In genomic region chr11:49103047-49103693, GRCm38 (mm10) we compare ENCODE assay signal across 8 mouse cellular contexts. TPM values are rescaled to one million over a fixed set of nuclear protein-coding genes. Genes with fewer than 3 reads are reported as not detected.
A peak's percentile ranks its signal among the peaks of the same experiment; 100 is the strongest.
DNase-seq lines count a peak whose midpoint lies in the region; ATAC-seq and TF ChIP-seq lines count a peak whose summit lies in the region.

No protein-coding gene starts in this region.

- TF ChIP-seq CTCF in heart, adult 2 months (IDR thresholded peaks at IDR 0.05): peak; percentile 92
- TF ChIP-seq CTCF in spleen, adult 2 months (IDR thresholded peaks at IDR 0.05; ENCODE audit: extremely low read depth, insufficient read depth, insufficient read length, insufficient replicate concordance): peak; percentile 80; the same call in 1 of the 2 replicates

- H3K36me3 ChIP-seq in embryonic facial prominence, embryonic 10.5 days (replicated peaks): no peaks in the 10 kb centered on the region
- H3K36me3 ChIP-seq in heart, adult 2 months (ENCODE audit: control insufficient read depth, insufficient read depth, low read length): no peaks in the 10 kb centered on the region
- no peaks in the 10 kb centered on the region for H3K36me3 ChIP-seq in midbrain, embryonic 15.5 days (replicated peaks)
- H3K36me3 ChIP-seq in spleen, adult 2 months (ENCODE audit: control insufficient read depth, insufficient read depth, low read length): no peaks in the 10 kb centered on the region

- intact Hi-C loops in heart, adult 2 months (cut with DNase I): loop anchor here (1.0 kb wide), 1 partner anchor 229 kb away; no protein-coding TSS in a partner anchor
- intact Hi-C loops in left cerebral cortex, postnatal 4 days (cut with DNase I): loop anchor here (5.0 kb wide), 1 partner anchor 231 kb away; the partner anchor contains the start of gene Irgm1

- H3K27ac ChIP-seq in embryonic facial prominence, embryonic 10.5 days (replicated peaks): 0 out of 2 replicates have a peak overlapping the region, but pooled peaks have one; percentile 11
- H3K27ac ChIP-seq in heart, adult 2 months: no peak overlapping the region
- no peak overlapping the region for H3K27ac ChIP-seq in midbrain, embryonic 15.5 days
- 0 out of 2 replicates have a peak overlapping the region, but pooled peaks have one; percentile 26 for H3K27ac ChIP-seq in spleen, adult 2 months (ENCODE audit: insufficient read depth, low read length)

- H3K79me2 ChIP-seq in heart, adult 2 months (replicated peaks; ENCODE audit: control insufficient read depth, insufficient read depth, low read length): no peaks in the 10 kb centered on the region

- H3K4me3 ChIP-seq in embryonic facial prominence, embryonic 10.5 days: no peak overlapping the region
- H3K4me3 ChIP-seq in heart, adult 2 months: no peak overlapping the region
- H3K4me3 ChIP-seq in midbrain, embryonic 15.5 days: no peak overlapping the region
- no peak overlapping the region for H3K4me3 ChIP-seq in spleen, adult 2 months (ENCODE audit: extremely low read depth, insufficient read depth, insufficient read length)

- H3K4me2 ChIP-seq in midbrain, embryonic 15.5 days: no peak overlapping the region

- 20% methylated on average over 8 of the region's 8 CpGs for WGBS in embryonic facial prominence, embryonic 10.5 days
- 13% methylated on average over 8 of the region's 8 CpGs for WGBS in heart, adult 2 months
- 13% methylated on average over 8 of the region's 8 CpGs for WGBS in midbrain, embryonic 15.5 days
- WGBS in spleen, adult 2 months: 24% methylated on average over 8 of the region's 8 CpGs

- TF ChIP-seq POLR2A in heart, adult 2 months (IDR thresholded peaks at IDR 0.05; ENCODE audit: insufficient read depth, low read depth, low read length): no peak
- TF ChIP-seq POLR2A in spleen, adult 2 months (IDR thresholded peaks at IDR 0.05; ENCODE audit: low read depth, low read length): no peak

- H3K4me1 ChIP-seq in embryonic facial prominence, embryonic 10.5 days: peaks cover 8% of the 10 kb centered on the region; the same call in 1 of the 2 replicates
- peaks cover 4% of the 10 kb centered on the region for H3K4me1 ChIP-seq in heart, adult 2 months (ENCODE audit: control insufficient read depth, insufficient read depth, low read length)
- H3K4me1 ChIP-seq in midbrain, embryonic 15.5 days: no peaks in the 10 kb centered on the region
- peaks cover 12% of the 10 kb centered on the region; the same call in 1 of the 2 replicates for H3K4me1 ChIP-seq in spleen, adult 2 months (ENCODE audit: control insufficient read depth, insufficient read depth, insufficient read length)

- DNase-seq in 3134 (ENCODE audit: extremely low read depth, insufficient read length, low spot score): peak; percentile 25
- peak; percentile 93 for DNase-seq in adrenal gland, postnatal 14 days
- DNase-seq in embryonic facial prominence, embryonic 10.5 days (ENCODE audit: low spot score): peak; percentile 87
- peak; percentile 84 to 88 for DNase-seq in heart, adult 2 months
- DNase-seq in kidney, adult 18-20 months: peak; percentile 89
- DNase-seq in left cerebral cortex, postnatal 4 days: peak; percentile 89
- peak; percentile 67 to 89 for DNase-seq in spleen, adult 2 months (ENCODE audit: low read depth in 1 of 2, low spot score in 2 of 2)

- no peaks in the 10 kb centered on the region for H3K27me3 ChIP-seq in embryonic facial prominence, embryonic 10.5 days (replicated peaks; ENCODE audit: low read depth, poor library complexity, severe bottlenecking)
- no peaks in the 10 kb centered on the region for H3K27me3 ChIP-seq in heart, adult 2 months (ENCODE audit: control insufficient read depth, insufficient read depth, low read length)
- H3K27me3 ChIP-seq in midbrain, embryonic 15.5 days (replicated peaks): no peaks in the 10 kb centered on the region
- no peaks in the 10 kb centered on the region for H3K27me3 ChIP-seq in spleen, adult 2 months (ENCODE audit: control insufficient read depth, insufficient read depth, low read length)

- TF ChIP-seq EP300 in heart, adult 2 months (IDR thresholded peaks at IDR 0.05; ENCODE audit: insufficient read depth, low read depth, low read length): peak; percentile 73; the same call in 1 of the 2 replicates

- H3K9me3 ChIP-seq in embryonic facial prominence, embryonic 10.5 days: no peaks in the 10 kb centered on the region
- H3K9me3 ChIP-seq in midbrain, embryonic 15.5 days: no peaks in the 10 kb centered on the region

- ATAC-seq in midbrain, embryonic 15.5 days (replicated peaks): peak; percentile 84

- H3K9ac ChIP-seq in heart, adult 2 months (ENCODE audit: low read depth, low read length): no peak overlapping the region
- H3K9ac ChIP-seq in midbrain, embryonic 15.5 days: no peak overlapping the region

RNA-seq across cellular contexts. Expression of gene Olfr1396, which starts 11.5 kb away (rescaled TPM):
- 0.53 and 0.67 TPM in 2 replicates for total RNA-seq in adrenal gland, postnatal 14 days (2021)
- polyA plus RNA-seq in embryonic facial prominence, embryonic 10.5 days (2016; fragmentation: Nextera tagmentation; extraction: Ambion mirVana): not detected in 2 replicates
- total RNA-seq in heart, adult 2 months (2021): 1 to 10 TPM in 1 of 2 experiments, under 1 TPM in 1; 0.97 to 1.4 TPM
- 4.4 and 9.7 TPM in 2 replicates for polyA plus RNA-seq in heart, adult 2 months (2012; rRNA removed)
- total RNA-seq in left cerebral cortex, postnatal 4 days (2021): not detected
- 0.11 TPM in 1 of 2 replicates, not detected in the other for polyA plus RNA-seq in midbrain, embryonic 15.5 days (2015; fragmentation: Nextera tagmentation; extraction: Ambion mirVana)
- polyA plus RNA-seq in spleen, adult 2 months (2012; rRNA removed): 0.05 and 0.41 TPM in 2 replicates

RNA-seq across cellular contexts. Expression of gene Ifi47, which starts 26.8 kb away (rescaled TPM):
- total RNA-seq in adrenal gland, postnatal 14 days (2021): 5.1 and 8.9 TPM in 2 replicates
- 0.18 and 0.19 TPM in 2 replicates for polyA plus RNA-seq in embryonic facial prominence, embryonic 10.5 days (2016; fragmentation: Nextera tagmentation; extraction: Ambion mirVana)
- 1 to 10 TPM; 2.5 to 3.3 TPM for total RNA-seq in heart, adult 2 months (2021)
- 2.6 and 3.3 TPM in 2 replicates for polyA plus RNA-seq in heart, adult 2 months (2012; rRNA removed)
- under 1 TPM; 0.48 to 0.90 TPM for total RNA-seq in left cerebral cortex, postnatal 4 days (2021)
- polyA plus RNA-seq in midbrain, embryonic 15.5 days (2015; fragmentation: Nextera tagmentation; extraction: Ambion mirVana): 0.35 and 0.56 TPM in 2 replicates
- 16.8 and 16.9 TPM in 2 replicates for polyA plus RNA-seq in spleen, adult 2 months (2012; rRNA removed)

RNA-seq across cellular contexts. Expression of gene Olfr1395, which starts 38.9 kb away (rescaled TPM):
- not detected in 2 replicates for total RNA-seq in adrenal gland, postnatal 14 days (2021)
- not detected in 2 replicates for polyA plus RNA-seq in embryonic facial prominence, embryonic 10.5 days (2016; fragmentation: Nextera tagmentation; extraction: Ambion mirVana)
- total RNA-seq in heart, adult 2 months (2021): not detected
- polyA plus RNA-seq in heart, adult 2 months (2012; rRNA removed): 0.12 TPM in 1 of 2 replicates, not detected in the other
- total RNA-seq in left cerebral cortex, postnatal 4 days (2021): not detected
- polyA plus RNA-seq in midbrain, embryonic 15.5 days (2015; fragmentation: Nextera tagmentation; extraction: Ambion mirVana): not detected in 2 replicates
- not detected in 2 replicates for polyA plus RNA-seq in spleen, adult 2 months (2012; rRNA removed)

RNA-seq across cellular contexts. Expression of gene Tgtp2, which starts 39.2 kb away (rescaled TPM):
- 0.44 and 3.5 TPM in 2 replicates for total RNA-seq in adrenal gland, postnatal 14 days (2021)
- polyA plus RNA-seq in embryonic facial prominence, embryonic 10.5 days (2016; fragmentation: Nextera tagmentation; extraction: Ambion mirVana): not detected in 2 replicates
- 1 to 10 TPM; 1.2 to 6.9 TPM for total RNA-seq in heart, adult 2 months (2021)
- polyA plus RNA-seq in heart, adult 2 months (2012; rRNA removed): 7.2 and 10.3 TPM in 2 replicates
- not detected for total RNA-seq in left cerebral cortex, postnatal 4 days (2021)
- 0.68 TPM in 1 of 2 replicates, not detected in the other for polyA plus RNA-seq in midbrain, embryonic 15.5 days (2015; fragmentation: Nextera tagmentation; extraction: Ambion mirVana)
- polyA plus RNA-seq in spleen, adult 2 months (2012; rRNA removed): 7.1 and 19.6 TPM in 2 replicates

RNA-seq across cellular contexts. Expression of gene Olfr1394, which starts 51.0 kb away (rescaled TPM):
- not detected in 2 replicates for total RNA-seq in adrenal gland, postnatal 14 days (2021)
- not detected in 2 replicates for polyA plus RNA-seq in embryonic facial prominence, embryonic 10.5 days (2016; fragmentation: Nextera tagmentation; extraction: Ambion mirVana)
- not detected for total RNA-seq in heart, adult 2 months (2021)
- not detected in 2 replicates for polyA plus RNA-seq in heart, adult 2 months (2012; rRNA removed)
- total RNA-seq in left cerebral cortex, postnatal 4 days (2021): not detected
- not detected in 2 replicates for polyA plus RNA-seq in midbrain, embryonic 15.5 days (2015; fragmentation: Nextera tagmentation; extraction: Ambion mirVana)
- not detected in 2 replicates for polyA plus RNA-seq in spleen, adult 2 months (2012; rRNA removed)

Comparison
In these comparisons a context has a peak if more than half of its experiments do, and no peak if none do; other contexts are left out.
1. DNase-seq: peak in every context shown above with its lines; median percentile 93 in adrenal gland, postnatal 14 days; 89 in kidney, adult 18-20 months; 89 in left cerebral cortex, postnatal 4 days; 87 in embryonic facial prominence, embryonic 10.5 days; 86 in heart, adult 2 months; 78 in spleen, adult 2 months; 25 in 3134.
2. H3K27ac ChIP-seq: peak in embryonic facial prominence, embryonic 10.5 days (single experiment) and spleen, adult 2 months (single experiment); none in heart, adult 2 months (single experiment) and midbrain, embryonic 15.5 days (single experiment).